Mouse (Mus musculus) lung, embryonic 14.5 days (tissue): Measurements from ENCODE around the gene AC131692.1. TPM values are rescaled to one million over a fixed set of nuclear protein-coding genes. Genes with fewer than 3 reads are reported as not detected.
A peak's percentile ranks its signal among the peaks of the same experiment; 100 is the strongest.

Experiments
- ATAC-seq: fragments of 200-750 bp; cut with Nextera tagmentation; 2 replicates; pipeline ENCODE4 v1.8.0; 2017; ENCODE audit warnings: mild to moderate bottlenecking, moderate TSS enrichment, moderate library complexity; ENCODE audit not compliant: insufficient read depth
- DNase-seq: peaks from one replicate; pipeline ENCODE4 v3.0.0-alpha.2; 2015
- H3K27ac ChIP-seq: fragments of 300-500 bp; sonication (generic); 2 replicates; pipeline ENCODE4 v1.5.1; 2014; ENCODE audit warnings: low read depth, mild to moderate bottlenecking, moderate library complexity
- H3K27me3 ChIP-seq: fragments of 300-500 bp; sonication (generic); 2 replicates; pipeline ENCODE4 v1.6.1; 2014; ENCODE audit warnings: low read length, control low read depth; ENCODE audit not compliant: insufficient read depth
- H3K36me3 ChIP-seq: fragments of 300-500 bp; sonication (generic); 2 replicates; pipeline ENCODE4 v1.6.1; 2014; ENCODE audit warnings: control low read depth; ENCODE audit not compliant: insufficient read depth
- H3K4me1 ChIP-seq: fragments of 300-500 bp; sonication (generic); 2 replicates; pipeline ENCODE4 v1.6.1; 2014; ENCODE audit warnings: antibody characterized with exemption, control low read depth; ENCODE audit not compliant: insufficient read depth
- H3K4me2 ChIP-seq: fragments of 300-500 bp; sonication (generic); 2 replicates; pipeline ENCODE4 v1.6.1; 2014; ENCODE audit warnings: mild to moderate bottlenecking
- H3K4me3 ChIP-seq: fragments of 300-500 bp; sonication (generic); 2 replicates; pipeline ENCODE4 v1.5.1; 2014; ENCODE audit warnings: low read depth, low read length
- H3K9ac ChIP-seq: fragments of 300-500 bp; sonication (generic); 2 replicates; pipeline ENCODE4 v1.6.1; 2014
- H3K9me3 ChIP-seq: fragments of 300-500 bp; sonication (generic); 2 replicates; pipeline ENCODE4 v1.6.1; 2016; ENCODE audit warnings: low read depth, low read length, control low read depth
- CTCF ChIP-seq: IDR thresholded peaks from 2 replicates; pipeline ENCODE4 v1.5.1; 2016; ENCODE audit warnings: antibody characterized with exemption, low read depth
- WGBS: fragments of 180-500 bp; shearing (Covaris S2); extraction: QIAGEN DNeasy Blood & Tissue Kit; methylation state at CpG from one replicate; pipeline ENCODE4 v1.1.7; 2014; 5-methylcytosine and 5-hydroxymethylcytosine counted together
- polyA plus RNA-seq: library from polyadenylated mRNA; unstranded; fragments of >200 nt; fragmentation: Nextera tagmentation; extraction: Ambion mirVana; gene quantifications from 2 replicates; pipeline ENCODE4 v1.2.1, GENCODE M21; 2014

The AC131692.1 gene
- polyA plus RNA-seq, 1 experiment from 2014 or later, result not detected

DNA sequence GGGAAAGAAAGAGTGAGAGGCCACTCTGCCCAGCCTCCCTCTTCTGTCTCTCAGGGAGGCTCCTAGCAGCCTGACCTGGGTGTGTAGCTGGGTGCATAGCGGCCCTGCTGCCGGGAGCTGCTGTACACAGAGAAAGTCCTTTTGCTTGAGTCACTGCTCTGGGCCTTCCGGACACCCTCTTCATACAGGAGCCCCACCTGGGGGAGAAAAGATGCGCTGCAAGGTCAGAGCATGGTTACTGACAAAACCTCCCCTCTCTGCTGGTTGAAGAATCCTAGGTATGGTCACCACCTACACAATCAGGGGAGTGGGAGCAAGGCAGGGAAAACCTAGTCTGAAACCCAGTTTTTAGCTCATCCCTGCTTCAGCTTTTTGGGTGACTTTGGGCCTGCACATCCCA, 25.3 kb upstream of the AC131692.1 start:
- ATAC-seq, result no peak
- WGBS, result 73% methylated on average over 4 of the region's 4 CpGs
- no peak for TF ChIP-seq CTCF
- H3K4me1 ChIP-seq, result peaks cover 7% of the 10 kb centered on the region; the same call in 1 of the 2 replicates
- DNase-seq, result no peak
- no peaks in the 10 kb centered on the region for H3K27me3 ChIP-seq
- no peak overlapping the region for H3K4me3 ChIP-seq
- H3K36me3 ChIP-seq, result peaks cover 44% of the 10 kb centered on the region
- H3K4me2 ChIP-seq, result no peak overlapping the region
- H3K27ac ChIP-seq, result no peak overlapping the region
- no peak overlapping the region for H3K9ac ChIP-seq
- no peaks in the 10 kb centered on the region for H3K9me3 ChIP-seq

GRCm38 (mm10) chr19:6069851-6070250, 24.4 kb upstream of the AC131692.1 start:
- H3K9me3 ChIP-seq, result no peaks in the 10 kb centered on the region
- no peak for TF ChIP-seq CTCF
- DNase-seq (no peak), ATAC-seq (no peak)
- no peak overlapping the region for H3K4me2 ChIP-seq
- peaks cover 50% of the 10 kb centered on the region for H3K36me3 ChIP-seq
- peaks cover 7% of the 10 kb centered on the region; the same call in 1 of the 2 replicates for H3K4me1 ChIP-seq
- no peaks in the 10 kb centered on the region for H3K27me3 ChIP-seq
- no peak overlapping the region for H3K27ac ChIP-seq
- H3K9ac ChIP-seq, result no peak overlapping the region
- 83% methylated on average over 10 of the region's 10 CpGs for WGBS
- H3K4me3 ChIP-seq, result no peak overlapping the region

GRCm38 (mm10) chr19:6070571-6071250, 23.5 kb upstream of the AC131692.1 start:
- Histone ChIP-seq H3K9me3 (no peaks in the 10 kb centered on the region), H3K4me3 (no peak overlapping the region), H3K4me2 (no peak overlapping the region), H3K27me3 (no peaks in the 10 kb centered on the region), H3K36me3 (peaks cover 58% of the 10 kb centered on the region), H3K27ac (no peak overlapping the region), H3K9ac (no peak overlapping the region), H3K4me1 (peaks cover 7% of the 10 kb centered on the region; the same call in 1 of the 2 replicates)
- 86% methylated on average over 31 of the region's 31 CpGs for WGBS
- no peak for TF ChIP-seq CTCF
- DNase-seq, result no peak
- ATAC-seq, result no peak

DNA sequence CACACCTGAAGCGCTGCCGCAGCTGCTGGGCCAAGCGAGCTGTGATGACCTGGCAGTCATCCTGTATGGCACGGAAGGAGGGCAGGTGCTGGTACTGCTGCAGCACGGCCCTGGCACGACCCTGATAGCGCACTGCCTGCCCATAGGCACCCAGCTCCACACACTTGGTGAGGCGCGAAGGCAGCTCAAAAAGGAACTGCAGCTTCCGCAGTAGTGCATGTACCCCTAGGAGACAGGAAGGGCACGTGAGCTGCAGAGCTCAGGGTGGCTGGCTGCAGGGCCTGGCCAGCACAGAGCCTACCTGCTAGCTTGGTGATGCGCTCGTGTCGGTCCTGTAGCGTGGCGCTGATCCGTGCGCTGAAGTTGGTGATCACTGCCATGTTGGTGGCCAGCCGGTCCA, 23.0 kb upstream of the AC131692.1 start:
- 91% methylated on average over 19 of the region's 19 CpGs for WGBS
- no peak for DNase-seq
- Histone ChIP-seq H3K4me3 (no peak overlapping the region), H3K4me2 (no peak overlapping the region), H3K9me3 (no peaks in the 10 kb centered on the region), H3K4me1 (peaks cover 12% of the 10 kb centered on the region; the same call in 1 of the 2 replicates), H3K27me3 (no peaks in the 10 kb centered on the region), H3K9ac (no peak overlapping the region), H3K27ac (no peak overlapping the region), H3K36me3 (peaks cover 58% of the 10 kb centered on the region)
- ATAC-seq, result no peak
- TF ChIP-seq CTCF, result no peak

GRCm38 (mm10) chr19:6073889-6074288, 20.3 kb upstream of the AC131692.1 start:
- Histone ChIP-seq H3K4me2 (no peak overlapping the region), H3K27me3 (no peaks in the 10 kb centered on the region), H3K27ac (no peak overlapping the region), H3K4me3 (no peak overlapping the region), H3K4me1 (0 out of 2 replicates have a peak, but pooled peaks cover 8% of the 10 kb centered on the region), H3K9ac (no peak overlapping the region), H3K9me3 (no peaks in the 10 kb centered on the region), H3K36me3 (peaks cover 55% of the 10 kb centered on the region)
- no peak for ATAC-seq
- TF ChIP-seq CTCF, result no peak
- no peak for DNase-seq
- 82% methylated on average over 5 of the region's 5 CpGs for WGBS

DNA sequence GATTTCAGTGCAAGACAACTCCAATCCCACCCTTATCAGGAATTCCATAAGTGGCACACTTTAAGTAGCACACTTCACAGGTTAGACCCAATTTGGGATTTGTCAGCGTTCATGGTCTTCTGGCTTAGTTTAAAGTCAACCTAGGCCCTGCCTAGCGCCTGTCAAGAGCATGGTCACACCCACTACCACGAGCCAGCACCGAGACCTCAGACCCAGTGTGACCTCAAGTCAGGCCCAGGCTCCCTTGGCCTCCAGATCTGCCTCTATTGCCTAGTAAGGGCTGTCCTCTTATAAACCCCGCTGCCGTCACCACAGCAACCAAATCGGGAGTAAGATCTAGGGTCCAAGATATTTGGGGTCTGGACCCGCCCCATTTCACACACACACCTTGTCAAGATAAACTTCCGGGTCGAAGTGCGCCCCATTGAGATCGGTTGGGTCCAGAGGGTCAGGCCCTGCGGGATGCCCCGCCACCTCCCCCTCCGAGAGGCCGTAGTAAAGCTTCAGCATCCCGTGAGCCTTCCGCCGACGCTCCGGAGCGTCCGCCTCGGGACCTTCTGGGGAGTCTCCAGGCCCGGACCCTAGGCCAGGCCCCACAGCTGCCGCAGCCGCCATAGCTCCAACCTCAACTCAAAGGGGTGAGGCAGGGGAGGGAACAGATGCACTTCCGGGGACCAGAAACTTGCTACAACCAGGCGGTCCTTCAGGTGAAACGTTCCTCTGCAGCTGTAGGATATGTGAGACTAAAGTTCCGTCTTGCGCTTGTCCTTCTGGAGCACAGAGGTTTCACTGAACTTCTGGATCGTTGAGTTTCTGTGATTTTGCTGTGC, 17.4 kb upstream of the AC131692.1 start, which contains the start of gene Vps51:
TSS of gene Vps51 (minus strand) at position 668 of the 830 bp plus-strand sequence.
- Histone ChIP-seq H3K36me3 (peaks cover 48% of the 10 kb centered on the region), H3K9me3 (no peaks in the 10 kb centered on the region), H3K27ac (peak within 1 kb of the TSS; percentile 86), H3K4me2 (peak within 1 kb of the TSS; percentile 93), H3K4me1 (0 out of 2 replicates have a peak, but pooled peaks cover 8% of the 10 kb centered on the region), H3K9ac (peak within 1 kb of the TSS; percentile 75), H3K27me3 (no peaks in the 10 kb centered on the region), H3K4me3 (peak within 1 kb of the TSS; percentile 79)
- under 1% methylated on average over 33 of the region's 33 CpGs for WGBS
- DNase-seq (peak; percentile 95), ATAC-seq (peak; percentile 93)
- no peak for TF ChIP-seq CTCF

- H3K4me2 ChIP-seq, result no peak within 1 kb of the TSS
- H3K36me3 ChIP-seq, result peaks cover 37% of the 10 kb centered on the region
- no peak for DNase-seq
- no peaks in the 10 kb centered on the region for H3K9me3 ChIP-seq
- no peaks in the 10 kb centered on the region for H3K27me3 ChIP-seq
- TF ChIP-seq CTCF, result no peak
- ATAC-seq, result no peak
- 91% methylated on average over 12 of the region's 12 CpGs for WGBS
- H3K27ac ChIP-seq, result no peak within 1 kb of the TSS
- no peak within 1 kb of the TSS for H3K4me3 ChIP-seq
- H3K9ac ChIP-seq, result no peak within 1 kb of the TSS
- peaks cover 8% of the 10 kb centered on the region; the same call in 1 of the 2 replicates for H3K4me1 ChIP-seq
These were observed 14.2 kb upstream of the AC131692.1 start, which contains the start of gene Tmem262 for GRCm38 (mm10) chr19:6079983-6080480. Gene Tmem262 (plus strand): TSS chr19:6080033.
